Mouse (Mus musculus): Measurements from ENCODE around the gene Kcng4. TPM values are rescaled to one million over a fixed set of nuclear protein-coding genes. Genes with fewer than 3 reads are reported as not detected.

Kcng4 gene
- polyA plus RNA-seq, 1 experiment from 2014 or later = not detected

- WGBS = 65% methylated on average over 7 of the region's 7 CpGs
- ATAC-seq (ENCODE audit: insufficient number of reproducible peaks, low FRiP score) = no peak
- Histone ChIP-seq H3K36me3 (no peaks in the 10 kb centered on the region), H3K9ac (no peak overlapping the region), H3K9me3 (replicated peaks) (no peaks in the 10 kb centered on the region), H3K4me2 (no peak overlapping the region), H3K4me1 (replicated peaks) (peaks cover 13% of the 10 kb centered on the region), H3K4me3 (no peak overlapping the region), H3K27me3 (replicated peaks) (peaks cover 35% of the 10 kb centered on the region), H3K27ac (ENCODE audit: poor library complexity, severe bottlenecking) (no peak overlapping the region)
These were observed 19.1 kb downstream of the Kcng4 start for GRCm38 (mm10) chr8:119616358-119616757.

DNA sequence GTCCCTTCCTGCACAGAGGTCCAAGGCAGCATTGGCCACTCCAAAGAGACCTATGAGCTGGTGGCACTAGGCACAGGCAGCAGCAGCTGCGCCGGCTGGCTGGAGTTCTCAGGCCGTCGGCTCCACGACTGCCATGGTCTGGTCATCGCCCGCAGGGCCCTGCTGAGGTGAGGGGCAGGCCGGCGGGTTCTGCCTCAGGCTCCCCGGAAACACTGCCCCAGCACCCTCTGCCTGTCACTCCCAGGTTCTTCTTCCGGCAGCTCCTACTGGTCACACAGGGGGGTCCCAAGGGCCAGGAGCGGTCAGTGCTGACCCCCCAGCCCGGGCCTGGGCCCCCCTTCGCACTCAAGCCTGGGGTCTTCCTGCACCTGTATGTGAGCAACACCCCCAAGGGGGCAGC is 20.4 kb downstream of the Kcng4 start:
- no peaks in the 10 kb centered on the region for H3K9me3 ChIP-seq (replicated peaks)
- H3K9ac ChIP-seq = no peak overlapping the region
- no peak overlapping the region for H3K4me3 ChIP-seq
- H3K4me2 ChIP-seq = no peak overlapping the region
- no peaks in the 10 kb centered on the region for H3K36me3 ChIP-seq
- no peak overlapping the region for H3K27ac ChIP-seq (ENCODE audit: poor library complexity, severe bottlenecking)
- H3K27me3 ChIP-seq (replicated peaks) = peaks cover 35% of the 10 kb centered on the region
- whole genome bisulfite sequencing = 69% methylated on average over 14 of the region's 14 CpGs
- peaks cover under 1% of the 10 kb centered on the region; the same call in 1 of the 2 replicates for H3K4me1 ChIP-seq (replicated peaks)
- ATAC-seq (ENCODE audit: insufficient number of reproducible peaks, low FRiP score) = no peak

- Histone ChIP-seq H3K4me3 (no peak within 1 kb of the TSS), H3K4me2 (no peak within 1 kb of the TSS), H3K9ac (no peak within 1 kb of the TSS), H3K4me1 (replicated peaks) (no peaks in the 10 kb centered on the region), H3K27ac (ENCODE audit: poor library complexity, severe bottlenecking) (no peak within 1 kb of the TSS), H3K27me3 (replicated peaks) (peaks cover 35% of the 10 kb centered on the region), H3K36me3 (no peaks in the 10 kb centered on the region), H3K9me3 (replicated peaks) (peaks cover 12% of the 10 kb centered on the region)
- ATAC-seq (ENCODE audit: insufficient number of reproducible peaks, low FRiP score) = no peak
- 70% methylated on average over 26 of the region's 26 CpGs for WGBS
These were observed 23.0 kb downstream of the Kcng4 start, which contains the start of gene Adad2 for GRCm38 (mm10) chr8:119612471-119612870. TSS of gene Adad2 (plus strand) at chr8:119612747.

DNA sequence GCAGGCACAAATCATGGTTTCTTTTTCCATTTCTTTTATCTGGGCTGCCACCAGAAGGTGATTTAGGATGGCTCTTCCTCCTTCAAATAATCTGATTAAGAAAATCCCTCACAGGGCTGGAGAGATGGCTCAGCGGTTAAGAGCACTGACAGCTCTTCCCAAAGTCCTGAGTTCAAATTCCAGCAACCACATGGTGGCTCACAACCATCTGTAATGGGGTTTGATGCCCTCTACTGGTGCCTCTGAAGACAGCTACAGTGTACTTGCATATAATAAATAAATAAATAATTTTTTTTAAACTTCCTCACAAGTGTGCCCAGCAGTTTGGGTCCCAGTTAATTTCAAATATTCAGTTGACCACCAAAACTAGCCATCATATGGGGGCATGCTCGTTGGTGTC is 29.3 kb downstream of the Kcng4 start:
- 81% methylated on average over 2 of the region's 2 CpGs for WGBS
- H3K27ac ChIP-seq (ENCODE audit: poor library complexity, severe bottlenecking) = no peak overlapping the region
- ATAC-seq (ENCODE audit: insufficient number of reproducible peaks, low FRiP score) = no peak

GRCm38 (mm10) chr8:119604996-119605395 is 30.5 kb downstream of the Kcng4 start, which contains the start of gene Taf1c:
TSS of gene Taf1c (minus strand) at chr8:119605222.
- Histone ChIP-seq H3K4me2 (peak within 1 kb of the TSS; percentile 88), H3K27ac (ENCODE audit: poor library complexity, severe bottlenecking) (0 out of 2 replicates have a peak within 1 kb of the TSS, but pooled peaks have one; percentile 36), H3K9me3 (replicated peaks) (peaks cover 12% of the 10 kb centered on the region), H3K4me3 (peak within 1 kb of the TSS; percentile 83), H3K36me3 (peaks cover 28% of the 10 kb centered on the region), H3K27me3 (replicated peaks) (no peaks in the 10 kb centered on the region), H3K9ac (peak within 1 kb of the TSS; percentile 80), H3K4me1 (replicated peaks) (peaks cover 11% of the 10 kb centered on the region)
- ATAC-seq (ENCODE audit: insufficient number of reproducible peaks, low FRiP score) = peak; percentile 86
- under 1% methylated on average over 23 of the region's 23 CpGs for WGBS

More for the DNA sequence above, 29.3 kb downstream of the Kcng4 start:
- Histone ChIP-seq H3K9ac (no peak overlapping the region), H3K4me3 (no peak overlapping the region), H3K4me1 (replicated peaks) (peaks cover 11% of the 10 kb centered on the region), H3K9me3 (replicated peaks) (peaks cover 12% of the 10 kb centered on the region), H3K4me2 (no peak overlapping the region), H3K27me3 (replicated peaks) (no peaks in the 10 kb centered on the region), H3K36me3 (peaks cover 16% of the 10 kb centered on the region)

DNA sequence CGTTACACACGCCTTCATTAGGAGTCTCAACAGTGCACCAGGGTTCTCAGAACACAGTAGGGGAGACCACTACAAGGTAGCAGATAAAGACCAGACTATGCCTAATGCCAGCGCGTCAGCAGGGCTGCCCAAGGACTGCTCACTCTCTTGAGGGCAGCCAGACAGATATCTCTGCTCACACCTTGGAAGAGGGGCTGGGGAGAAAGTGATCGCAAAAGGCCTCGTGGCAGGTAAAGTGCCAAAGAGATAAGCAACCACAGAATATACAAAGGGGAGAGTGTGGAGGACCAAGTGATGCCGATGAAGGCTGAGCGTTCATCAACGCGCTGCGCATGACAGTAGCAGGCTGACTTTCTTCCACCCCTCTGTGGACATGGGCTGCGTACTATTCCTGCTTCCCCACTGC is 31.1 kb downstream of the Kcng4 start:
- Histone ChIP-seq H3K4me2 (peak overlapping the region; percentile 88), H3K9ac (peak overlapping the region; percentile 80), H3K27me3 (replicated peaks) (no peaks in the 10 kb centered on the region), H3K36me3 (peaks cover 34% of the 10 kb centered on the region), H3K27ac (ENCODE audit: poor library complexity, severe bottlenecking) (no peak overlapping the region), H3K4me3 (peak overlapping the region; percentile 83), H3K4me1 (replicated peaks) (peaks cover 11% of the 10 kb centered on the region), H3K9me3 (replicated peaks) (peaks cover 8% of the 10 kb centered on the region)
- WGBS = 24% methylated on average over 12 of the region's 12 CpGs
- ATAC-seq (ENCODE audit: insufficient number of reproducible peaks, low FRiP score) = 0 out of 2 replicates have a peak, but pooled peaks have one; percentile 17

DNA sequence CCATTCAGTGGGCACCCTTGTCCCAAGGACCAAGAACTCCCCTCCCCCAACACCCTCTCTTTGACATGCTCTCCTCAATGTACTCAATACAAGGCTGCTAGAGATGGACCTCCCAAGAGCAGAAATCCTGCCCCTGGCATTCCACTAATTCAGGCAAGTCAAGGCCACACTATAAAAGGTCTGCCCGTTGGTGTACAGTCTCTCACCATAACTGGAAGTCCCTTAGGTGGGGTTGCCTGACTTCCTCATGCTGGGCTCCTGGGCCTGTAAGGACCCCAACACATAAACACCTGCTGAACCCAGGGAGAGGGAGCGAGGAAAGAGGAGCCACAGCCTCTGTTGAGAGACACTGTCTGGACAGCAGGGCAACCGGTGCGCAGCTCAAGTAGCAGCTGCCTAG is 31.7 kb downstream of the Kcng4 start:
- Histone ChIP-seq H3K4me2 (peak overlapping the region; percentile 88), H3K27ac (ENCODE audit: poor library complexity, severe bottlenecking) (no peak overlapping the region), H3K36me3 (peaks cover 40% of the 10 kb centered on the region), H3K4me3 (no peak overlapping the region; the same call in 1 of the 2 replicates), H3K4me1 (replicated peaks) (peaks cover 11% of the 10 kb centered on the region), H3K27me3 (replicated peaks) (no peaks in the 10 kb centered on the region), H3K9me3 (replicated peaks) (peaks cover 4% of the 10 kb centered on the region; the same call in 1 of the 2 replicates), H3K9ac (no peak overlapping the region)
- WGBS = 93% methylated on average over 4 of the region's 4 CpGs
- no peak for ATAC-seq (ENCODE audit: insufficient number of reproducible peaks, low FRiP score)

DNA sequence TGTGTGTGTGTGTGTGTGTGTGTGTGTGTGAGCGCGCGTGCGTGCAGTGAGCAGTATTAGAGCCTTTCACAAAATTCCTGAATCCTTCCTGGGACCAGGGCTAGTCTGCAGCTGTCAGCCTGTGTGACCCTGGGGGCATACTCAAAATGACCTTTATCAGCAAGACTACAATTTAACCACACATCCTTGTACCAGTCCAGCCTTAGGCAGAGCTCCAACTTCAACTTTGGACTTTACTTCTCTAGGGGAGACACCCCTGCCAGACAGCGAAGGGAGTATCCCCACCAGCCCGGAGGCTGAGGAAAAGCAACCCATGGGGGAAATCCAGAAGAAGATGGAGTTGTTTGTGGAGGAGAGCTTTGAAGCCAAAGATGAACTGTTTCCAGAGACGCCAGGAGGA is 44.0 kb downstream of the Kcng4 start:
- Histone ChIP-seq H3K9me3 (replicated peaks) (no peaks in the 10 kb centered on the region; the same call in 1 of the 2 replicates), H3K4me3 (no peak overlapping the region), H3K27ac (ENCODE audit: poor library complexity, severe bottlenecking) (no peak overlapping the region), H3K4me2 (no peak overlapping the region), H3K4me1 (replicated peaks) (peaks cover 56% of the 10 kb centered on the region), H3K36me3 (no peaks in the 10 kb centered on the region), H3K27me3 (replicated peaks) (peaks cover 8% of the 10 kb centered on the region; the same call in 1 of the 2 replicates), H3K9ac (no peak overlapping the region)
- ATAC-seq (ENCODE audit: insufficient number of reproducible peaks, low FRiP score) = no peak
- 86% methylated on average over 7 of the region's 7 CpGs for WGBS

DNA sequence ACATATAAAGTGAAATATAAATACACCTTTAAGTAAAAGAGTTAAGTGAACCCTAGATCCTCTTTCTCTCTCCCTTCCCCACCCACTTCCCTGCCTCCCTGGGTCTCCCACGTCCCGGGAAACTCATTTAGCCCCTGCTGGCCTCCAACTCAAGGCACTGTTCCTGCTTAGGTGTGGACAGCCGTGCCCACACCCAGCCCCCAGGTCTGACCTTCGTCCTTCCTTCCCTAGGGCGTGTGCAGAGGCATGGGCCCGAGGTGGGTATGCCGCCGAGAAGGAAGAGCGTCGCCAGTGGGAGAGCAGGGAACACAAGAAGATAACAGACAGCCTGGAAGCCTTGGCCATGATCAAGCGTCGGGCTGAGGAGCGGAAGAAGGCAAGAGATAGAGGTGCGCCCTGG is 45.1 kb downstream of the Kcng4 start:
- H3K9me3 ChIP-seq (replicated peaks) = no peaks in the 10 kb centered on the region; the same call in 1 of the 2 replicates
- ATAC-seq (ENCODE audit: insufficient number of reproducible peaks, low FRiP score) = no peak
- peaks cover 52% of the 10 kb centered on the region for H3K4me1 ChIP-seq (replicated peaks)
- H3K4me3 ChIP-seq = no peak overlapping the region
- no peaks in the 10 kb centered on the region for H3K36me3 ChIP-seq
- peaks cover 8% of the 10 kb centered on the region; the same call in 1 of the 2 replicates for H3K27me3 ChIP-seq (replicated peaks)
- no peak overlapping the region for H3K9ac ChIP-seq
- no peak overlapping the region for H3K4me2 ChIP-seq
- 50% methylated on average over 14 of the region's 14 CpGs for WGBS
- no peak overlapping the region for H3K27ac ChIP-seq (ENCODE audit: poor library complexity, severe bottlenecking)

DNA sequence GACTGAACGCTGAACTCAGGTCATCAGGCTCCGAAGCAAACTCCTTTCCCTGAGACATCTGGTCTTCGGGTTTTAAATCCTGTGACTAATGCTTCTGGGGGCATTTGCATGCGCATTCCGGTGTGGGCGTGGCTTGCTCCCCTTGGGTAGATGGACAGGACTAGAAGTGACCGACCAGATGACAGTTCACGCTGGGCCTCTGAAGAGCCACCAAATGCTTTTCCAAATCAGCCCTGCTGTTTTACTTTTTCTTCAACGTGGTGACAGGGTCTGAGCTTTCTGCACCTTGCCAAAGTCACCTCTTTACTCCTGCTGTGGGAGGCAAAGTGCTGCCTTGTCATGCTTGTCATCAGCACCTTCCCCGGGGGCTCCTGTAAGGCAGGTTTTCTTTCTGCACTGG is 46.6 kb downstream of the Kcng4 start:
- Histone ChIP-seq H3K4me3 (no peak overlapping the region), H3K4me1 (replicated peaks) (peaks cover 49% of the 10 kb centered on the region), H3K36me3 (no peaks in the 10 kb centered on the region), H3K27ac (ENCODE audit: poor library complexity, severe bottlenecking) (peak overlapping the region; percentile 86), H3K4me2 (peak overlapping the region; percentile 37), H3K27me3 (replicated peaks) (peaks cover 8% of the 10 kb centered on the region; the same call in 1 of the 2 replicates), H3K9ac (no peak overlapping the region; the same call in 1 of the 2 replicates), H3K9me3 (replicated peaks) (no peaks in the 10 kb centered on the region; the same call in 1 of the 2 replicates)
- peak; percentile 74 for ATAC-seq (ENCODE audit: insufficient number of reproducible peaks, low FRiP score)
- WGBS = 12% methylated on average over 10 of the region's 10 CpGs

DNA sequence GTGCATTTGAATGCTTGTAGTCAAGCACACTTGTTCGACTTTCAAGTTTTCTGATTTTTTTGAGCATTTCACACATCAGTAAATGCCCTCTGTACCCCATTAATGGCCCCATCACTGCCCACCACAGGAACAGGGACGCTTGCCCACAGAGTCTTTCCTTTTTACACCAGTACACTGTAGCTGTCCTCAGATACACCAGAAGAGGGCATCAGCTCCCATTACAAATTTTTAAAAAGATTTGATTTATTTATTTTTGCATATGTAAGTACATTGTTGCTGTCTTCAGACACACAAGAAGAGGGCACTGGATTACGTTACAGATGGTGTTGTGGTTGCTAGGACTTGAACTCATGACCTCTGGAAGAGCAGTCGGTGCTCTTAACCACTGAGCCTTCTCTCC is 47.2 kb downstream of the Kcng4 start:
- peak overlapping the region; percentile 86 for H3K27ac ChIP-seq (ENCODE audit: poor library complexity, severe bottlenecking)
- H3K9ac ChIP-seq = no peak overlapping the region; the same call in 1 of the 2 replicates
- 57% methylated on average over 4 of the region's 4 CpGs for WGBS
- H3K9me3 ChIP-seq (replicated peaks) = no peaks in the 10 kb centered on the region; the same call in 1 of the 2 replicates
- peak overlapping the region; percentile 37 for H3K4me2 ChIP-seq
- no peak for ATAC-seq (ENCODE audit: insufficient number of reproducible peaks, low FRiP score)
- H3K4me1 ChIP-seq (replicated peaks) = peaks cover 48% of the 10 kb centered on the region
- H3K36me3 ChIP-seq = no peaks in the 10 kb centered on the region
- peaks cover 8% of the 10 kb centered on the region; the same call in 1 of the 2 replicates for H3K27me3 ChIP-seq (replicated peaks)
- no peak overlapping the region for H3K4me3 ChIP-seq
